ENCODE assay signal across 8 mouse cellular contexts in genomic region chr1:165735826-165736818, GRCm38 (mm10). TPM values are rescaled to one million over a fixed set of nuclear protein-coding genes. Genes with fewer than 3 reads are reported as not detected.
DNase-seq lines count a peak whose midpoint lies in the region; ATAC-seq and TF ChIP-seq lines count a peak whose summit lies in the region.

No protein-coding gene starts in this region.

- no peaks in the 10 kb centered on the region for H3K9me3 ChIP-seq in megakaryocyte, embryonic 14.5 days

- peak; percentile 91 for ATAC-seq in common myeloid progenitor, adult 5-6 weeks (replicated peaks; ENCODE audit: low read depth, poor library complexity, severe bottlenecking)

- H3K4me1 ChIP-seq in megakaryocyte, embryonic 14.5 days: peaks cover 14% of the 10 kb centered on the region

- H3K4me3 ChIP-seq in left cerebral cortex, adult 2 months: no peak overlapping the region
- H3K4me3 ChIP-seq in megakaryocyte, embryonic 14.5 days (replicated peaks): peak overlapping the region; percentile 68

- H3K27ac ChIP-seq in left cerebral cortex, adult 2 months: no peak overlapping the region

- H3K36me3 ChIP-seq in megakaryocyte, embryonic 14.5 days (replicated peaks; ENCODE audit: low read length): no peaks in the 10 kb centered on the region

- intact Hi-C loops in left cerebral cortex, adult 2 months (cut with DNase I): loop anchor here (1.0 kb wide), 2 partner anchors 76 to 153 kb away; no protein-coding TSS in a partner anchor

- peaks cover 30% of the 10 kb centered on the region for H3K27me3 ChIP-seq in megakaryocyte, embryonic 14.5 days (replicated peaks)

- DNase-seq in ZHBTc4 (ENCODE audit: low read depth, low spot score): peak; percentile 87
- peak; percentile 69 to 75 for DNase-seq in gastrocnemius, adult 8-10 months (ENCODE audit: low spot score in 2 of 2)
- peak; percentile 84 for DNase-seq in hindlimb bud, embryonic 11.5 days (ENCODE audit: extremely low spot score, low read depth, low spot score)
- DNase-seq in left cerebral cortex, adult 2 months (ENCODE audit: extremely low spot score in 1 of 2, low spot score in 2 of 2): peak; percentile 84 to 87
- DNase-seq in right cerebral cortex, adult 2 months (ENCODE audit: low spot score in 2 of 2): peak; percentile 91 to 95
- DNase-seq in urinary bladder, postnatal 10 days (ENCODE audit: low spot score): peak; percentile 51

- TF ChIP-seq CTCF in left cerebral cortex, adult 2 months (IDR thresholded peaks at IDR 0.05): peak; percentile 95

RNA-seq across cellular contexts. Expression of gene Rcsd1, which starts 26.6 kb away (rescaled TPM):
- 83.0 and 83.6 TPM in 2 replicates for total RNA-seq in common myeloid progenitor, adult 5-6 weeks (2017)
- 100 to 1,000 TPM in 3 of 4 experiments, 10 to 100 TPM in 1; 81.2 to 107 (median 103) TPM for total RNA-seq in gastrocnemius, adult 8-10 months (2022)
- 1 to 10 TPM; 4.9 to 5.8 TPM for total RNA-seq in left cerebral cortex, adult 2 months (2021)
- 0.43 and 11.0 TPM in 2 replicates for polyA plus RNA-seq in megakaryocyte, embryonic 14.5 days (2012; ENCODE audit: insufficient read depth, low replicate concordance)

RNA-seq across cellular contexts. Expression of gene Creg1, which starts 27.4 kb away (rescaled TPM):
- total RNA-seq in common myeloid progenitor, adult 5-6 weeks (2017): 142 and 144 TPM in 2 replicates
- 10 to 100 TPM; 49.5 to 59.1 (median 55.1) TPM for total RNA-seq in gastrocnemius, adult 8-10 months (2022)
- total RNA-seq in left cerebral cortex, adult 2 months (2021): 10 to 100 TPM; 24.8 to 29.0 TPM
- 254 and 485 TPM in 2 replicates for polyA plus RNA-seq in megakaryocyte, embryonic 14.5 days (2012; ENCODE audit: insufficient read depth, low replicate concordance)

RNA-seq across cellular contexts. Expression of gene Cd247, which starts 52.4 kb away (rescaled TPM):
- total RNA-seq in common myeloid progenitor, adult 5-6 weeks (2017): 1.2 and 1.9 TPM in 2 replicates
- 1 to 10 TPM in 1 of 4 experiments, under 1 TPM in 3; 0.24 to 1.0 (median 0.68) TPM for total RNA-seq in gastrocnemius, adult 8-10 months (2022)
- total RNA-seq in left cerebral cortex, adult 2 months (2021): not detected
- not detected in 2 replicates for polyA plus RNA-seq in megakaryocyte, embryonic 14.5 days (2012; ENCODE audit: insufficient read depth, low replicate concordance)

Comparison
In these comparisons a context has a peak if more than half of its experiments do, and no peak if none do; other contexts are left out.
1. RNA of gene Rcsd1, which starts 26.6 kb away (total RNA-seq): 81.2 to 107 TPM in gastrocnemius, adult 8-10 months and 83.0 to 83.6 TPM in common myeloid progenitor, adult 5-6 weeks; 4.9 to 5.8 TPM in left cerebral cortex, adult 2 months; every median in the first group is over 10 times any median in the second.
2. Peak in every context shown above with its lines, with median percentiles within 50 percentile points of each other: DNase-seq.